Mouse (Mus musculus): ENCODE measurements around the gene Prdx2.

Gene Prdx2

GRCm38 (mm10) chr8:84978248-84978940 is 9.0 kb downstream of the Prdx2 start, which contains the start of gene Junb:
Gene Junb (minus strand): TSS chr8:84978718.
- DNase-seq (ENCODE audit: low spot score in 2 of 2), result peak; percentile 92 to 96

- DNase-seq (ENCODE audit: low spot score in 2 of 2), result peak; percentile 89 to 91
Measured at GRCm38 (mm10) chr8:84979599-84980421, 10.4 kb downstream of the Prdx2 start.

DNA sequence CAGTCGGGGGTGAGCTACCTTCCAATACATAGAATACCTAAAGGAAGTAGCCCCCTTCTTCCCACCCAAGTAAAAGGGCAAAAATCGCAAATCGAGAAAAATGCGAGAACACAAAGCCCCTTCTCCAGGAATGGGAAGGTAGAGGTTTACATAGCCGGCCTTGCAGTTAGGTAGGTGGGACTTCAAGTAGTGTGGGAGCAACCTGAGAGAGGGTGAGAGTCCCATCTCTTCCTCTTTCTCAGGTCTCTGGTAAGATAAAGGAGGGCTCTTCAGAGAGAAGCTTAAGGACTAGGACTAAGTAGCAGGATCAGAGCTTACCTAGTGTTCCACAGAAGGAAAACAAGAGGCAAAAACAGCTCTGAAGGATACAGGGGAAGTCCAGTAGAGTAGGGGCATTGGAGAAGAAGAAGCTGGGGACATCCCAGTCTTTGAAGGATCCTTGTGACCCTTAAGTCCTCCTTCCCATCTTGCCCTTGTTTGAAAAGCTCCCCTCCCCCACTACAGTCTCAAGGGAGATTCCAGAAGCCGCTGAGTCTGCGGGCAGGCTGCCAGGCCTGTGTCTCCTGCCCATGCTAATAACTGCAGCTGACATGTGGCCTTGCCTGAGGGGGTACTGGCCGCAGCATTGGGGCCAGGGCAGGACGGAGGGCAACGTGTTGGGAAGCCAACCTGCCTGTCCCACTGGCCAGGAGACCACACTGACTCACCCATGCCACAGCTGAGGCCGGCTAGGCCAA is 11.4 kb downstream of the Prdx2 start:
- DNase-seq (ENCODE audit: low spot score in 2 of 2), result peak; percentile 68 to 72

DNA sequence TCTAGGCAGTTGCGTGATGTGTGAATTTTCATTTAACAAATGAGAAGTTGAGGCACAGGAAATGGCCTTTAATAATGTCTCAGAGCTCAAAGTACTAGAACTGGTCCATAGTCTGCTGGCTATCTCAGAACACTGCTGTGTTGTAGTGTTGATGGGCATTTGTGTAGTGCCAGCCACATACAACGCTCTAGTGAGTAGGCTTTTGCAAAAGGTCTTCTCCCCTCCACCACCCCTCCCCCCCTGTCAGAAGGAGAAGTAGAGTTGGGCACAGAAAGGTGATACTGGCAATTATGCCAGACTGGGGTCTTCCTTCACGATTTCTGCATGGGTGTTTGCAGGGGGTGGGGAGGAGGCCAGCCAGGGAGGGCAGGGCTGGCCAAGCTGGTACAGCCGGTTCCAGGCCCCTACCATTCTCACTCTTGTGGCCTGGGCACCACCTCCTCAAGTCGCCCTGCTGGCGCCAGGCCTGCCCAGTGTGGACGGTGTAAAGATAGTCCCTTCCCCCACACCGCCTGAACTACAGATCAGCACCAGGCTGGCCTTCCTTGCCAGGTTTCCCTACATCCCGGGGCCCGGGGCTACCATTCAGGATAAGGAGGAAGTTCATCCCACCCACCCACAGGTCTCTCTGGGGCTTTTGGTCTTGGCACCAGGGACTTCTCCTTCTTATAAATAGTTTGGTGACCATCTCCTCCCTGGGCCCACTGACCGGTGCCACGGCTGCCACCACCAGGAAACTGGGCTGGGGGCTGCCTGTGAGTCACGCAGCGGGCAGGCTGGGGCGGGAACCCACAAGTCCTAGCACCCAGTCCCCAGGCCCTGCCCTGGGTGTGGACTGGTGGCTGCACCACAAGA is 12.5 kb downstream of the Prdx2 start:
- DNase-seq (ENCODE audit: low spot score in 2 of 2), result peak in 1 of 2 experiments; percentile 43

DNA sequence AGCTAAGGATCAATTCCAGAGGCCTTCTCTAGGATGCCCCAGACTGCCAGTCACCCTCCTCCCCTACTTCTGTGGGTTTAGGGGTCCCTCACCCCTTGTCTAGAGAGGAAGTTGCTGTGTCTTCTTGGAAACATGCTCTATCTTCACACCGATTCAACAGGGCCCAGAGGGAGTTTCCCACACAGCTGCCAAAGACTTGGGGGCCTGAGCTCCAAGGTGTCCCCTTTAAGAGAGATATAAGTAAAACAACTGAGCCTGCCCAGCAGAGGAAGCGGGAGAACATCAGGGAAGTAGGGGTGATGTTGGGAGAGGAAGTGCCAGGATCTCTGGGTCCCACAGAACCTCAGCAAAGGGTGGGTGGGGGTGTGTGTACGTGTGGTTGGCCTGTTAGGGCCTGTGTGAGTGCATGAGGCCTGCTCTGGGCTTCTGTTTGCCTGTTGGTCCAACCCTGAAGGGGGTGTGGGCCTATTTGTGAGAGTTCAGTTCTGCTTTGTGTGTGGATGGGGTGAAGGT is 13.2 kb downstream of the Prdx2 start:
- no peak for DNase-seq (ENCODE audit: low spot score in 2 of 2)

- DNase-seq (ENCODE audit: low spot score in 2 of 2), result peak; percentile 32 to 52
Measured at GRCm38 (mm10) chr8:84984294-84985048, 15.1 kb downstream of the Prdx2 start.

DNA sequence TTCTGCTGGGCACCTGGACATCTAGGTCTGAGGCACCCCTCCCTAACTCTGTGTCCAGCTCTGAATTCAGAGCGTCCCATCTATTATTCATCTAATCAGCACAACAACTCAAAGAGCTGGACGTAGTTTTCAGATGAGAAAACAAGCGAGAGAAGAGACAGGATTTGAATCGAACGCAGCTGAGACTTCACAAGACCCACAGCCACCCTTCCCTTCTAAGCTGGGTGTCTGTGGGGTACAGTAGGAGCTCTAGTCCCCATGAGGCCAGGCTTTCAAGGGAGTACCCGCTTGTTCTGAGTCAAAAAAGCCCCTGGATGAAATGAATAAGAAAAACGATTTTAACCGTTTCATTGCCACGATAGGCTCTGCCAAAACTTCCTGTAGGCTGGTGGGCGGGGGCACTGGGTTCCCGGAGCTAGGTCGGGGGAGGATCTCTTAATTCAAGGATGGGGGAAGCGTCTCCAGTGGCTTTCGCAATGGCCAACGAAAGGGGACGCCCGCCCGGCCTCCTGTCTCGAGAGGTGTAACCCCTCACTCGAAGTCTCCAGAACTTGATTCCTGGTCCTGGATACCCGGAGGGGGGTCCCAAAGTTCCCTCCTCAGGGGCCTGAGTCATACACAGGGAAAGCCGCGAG is 15.8 kb downstream of the Prdx2 start:
- DNase-seq (ENCODE audit: low spot score in 2 of 2), result no peak

GRCm38 (mm10) chr8:84985684-84986378 is 16.4 kb downstream of the Prdx2 start:
- DNase-seq (ENCODE audit: low spot score in 2 of 2), result peak; percentile 90 to 91

DNA sequence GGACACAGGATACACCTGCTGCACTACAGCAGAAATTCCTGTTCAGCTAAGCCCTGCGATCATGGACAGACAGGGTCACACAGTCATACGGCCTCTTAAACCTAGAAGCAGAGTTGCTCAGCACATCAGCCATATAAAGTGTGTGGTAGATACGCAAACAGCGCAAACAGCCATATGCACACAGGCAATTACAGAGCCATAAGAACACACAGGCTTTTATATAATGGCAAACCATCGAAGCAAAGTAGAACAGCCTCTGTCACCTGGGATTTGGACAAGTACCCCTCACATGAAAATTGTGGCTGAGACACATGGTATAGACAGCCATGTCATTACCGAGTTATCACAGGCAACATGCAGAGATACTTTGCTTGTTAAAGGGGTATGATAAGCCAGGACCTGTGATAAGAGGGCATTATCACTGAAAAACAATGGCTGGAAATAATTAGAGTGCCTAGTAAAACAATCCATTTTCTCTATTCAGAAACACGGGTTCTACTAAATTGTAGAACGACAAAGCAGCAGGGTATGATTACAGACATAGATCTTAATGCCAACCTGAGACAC is 17.1 kb downstream of the Prdx2 start:
- no peak for DNase-seq (ENCODE audit: low spot score in 2 of 2)

DNA sequence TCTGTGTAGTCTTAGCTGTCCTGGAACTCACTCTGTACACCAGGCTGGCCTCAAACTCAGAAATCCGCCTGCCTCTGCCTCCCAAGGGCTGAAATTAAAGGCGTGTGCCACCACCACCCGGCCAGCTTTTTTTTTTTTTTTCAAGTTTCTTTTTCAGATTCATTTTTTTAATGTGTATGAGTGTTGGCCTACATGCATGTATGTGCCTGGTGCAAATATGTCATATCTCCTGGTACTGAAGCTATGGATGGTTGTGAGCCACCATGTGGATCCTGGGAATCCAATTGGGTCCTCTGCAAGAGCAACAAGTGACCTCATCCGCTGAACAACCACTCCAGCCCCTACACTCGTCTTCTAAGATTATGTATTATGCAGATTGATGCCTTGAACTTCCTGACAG is 18.0 kb downstream of the Prdx2 start:
- no peak for DNase-seq (ENCODE audit: low spot score in 2 of 2)

DNA sequence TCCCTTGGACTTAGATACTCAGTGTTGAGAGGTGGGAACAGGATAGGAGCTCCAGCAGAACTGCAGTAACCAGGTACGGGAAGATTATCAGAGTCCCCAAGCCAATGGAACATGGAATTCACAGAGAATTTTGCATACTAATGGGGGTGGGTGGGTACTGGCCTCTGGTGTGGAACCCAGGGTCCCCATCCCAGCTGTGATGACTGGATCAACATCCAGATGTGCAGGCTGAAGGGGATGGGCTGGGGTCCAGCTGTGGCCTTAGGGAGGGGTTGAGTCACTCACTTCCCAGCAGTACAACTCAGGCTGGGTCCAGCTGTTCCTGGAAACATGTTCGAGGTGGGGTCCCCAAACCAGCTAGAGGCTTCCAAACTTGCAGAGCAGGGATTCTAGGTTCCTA is 18.5 kb downstream of the Prdx2 start:
- no peak for DNase-seq (ENCODE audit: low spot score in 2 of 2)

- DNase-seq (ENCODE audit: low spot score in 2 of 2), result peak in 1 of 2 experiments; percentile 57
Measured at GRCm38 (mm10) chr8:84989311-84989731, 19.9 kb downstream of the Prdx2 start.

DNA sequence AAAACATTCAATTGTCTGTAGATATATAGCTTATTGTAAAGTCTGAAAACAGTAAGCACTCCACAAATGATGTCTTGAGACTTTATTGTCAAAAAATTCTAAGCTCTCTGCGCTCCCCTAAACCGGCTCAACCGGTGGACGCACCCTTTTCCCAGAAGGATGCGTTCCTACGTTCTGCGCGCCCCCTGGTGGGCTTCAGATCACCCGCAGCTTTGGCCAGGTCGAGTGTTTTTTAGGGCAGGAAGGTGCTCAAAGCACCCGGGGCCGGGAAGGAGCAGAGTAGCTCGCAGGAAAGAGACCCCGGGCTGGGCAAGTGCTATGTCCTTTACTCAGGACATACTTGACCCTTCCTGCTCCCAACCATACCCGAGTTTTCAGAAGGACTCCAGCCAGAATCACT is 20.4 kb downstream of the Prdx2 start:
- peak; percentile 82 to 89 for DNase-seq (ENCODE audit: low spot score in 2 of 2)

DNA sequence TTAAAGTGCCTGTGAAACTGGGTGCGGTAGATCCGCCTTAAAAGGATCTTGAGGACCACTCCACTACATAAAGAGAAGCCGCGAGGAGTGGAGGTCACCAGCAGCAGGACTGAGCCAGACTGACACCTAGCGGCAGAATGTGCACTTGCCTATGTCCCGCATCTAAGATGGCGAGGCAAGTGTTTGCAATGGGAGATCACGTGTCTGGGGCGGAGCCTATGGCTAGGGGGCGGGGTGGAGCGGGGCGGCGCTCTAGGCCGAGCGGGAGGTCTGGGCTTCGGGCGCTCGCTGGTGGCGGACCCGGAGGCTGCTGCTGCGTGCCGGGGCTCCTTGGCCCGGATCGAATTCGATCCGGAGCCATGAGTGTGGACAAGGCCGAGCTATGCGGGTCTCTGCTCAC is 21.0 kb downstream of the Prdx2 start, which contains the start of gene Hook2:
Gene Hook2, plus strand, starts transcription at position 255 of the 400 bp plus-strand sequence.
- peak; percentile 94 to 96 for DNase-seq (ENCODE audit: low spot score in 2 of 2)

DNA sequence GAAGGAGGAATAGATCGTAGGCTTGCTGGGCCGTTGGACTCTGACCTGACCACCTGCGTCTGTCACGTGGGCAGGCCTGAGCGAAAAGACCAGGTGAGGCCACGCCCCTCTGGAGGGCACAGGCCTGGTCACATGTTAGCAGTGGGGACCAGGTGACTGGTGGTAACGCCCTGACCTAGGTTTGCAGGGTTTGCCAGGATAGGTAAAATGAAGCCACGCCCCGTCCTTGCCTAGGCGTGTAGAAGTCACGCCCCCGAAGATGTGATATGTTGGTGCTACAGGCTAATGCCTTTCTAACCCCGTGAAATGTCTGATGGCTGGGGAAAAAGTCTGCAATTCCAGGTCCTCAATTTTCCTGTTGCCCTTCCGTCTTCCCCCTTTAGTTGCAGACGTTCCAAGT is 21.4 kb downstream of the Prdx2 start:
- peak in 1 of 2 experiments; percentile 74 for DNase-seq (ENCODE audit: low spot score in 2 of 2)

DNA sequence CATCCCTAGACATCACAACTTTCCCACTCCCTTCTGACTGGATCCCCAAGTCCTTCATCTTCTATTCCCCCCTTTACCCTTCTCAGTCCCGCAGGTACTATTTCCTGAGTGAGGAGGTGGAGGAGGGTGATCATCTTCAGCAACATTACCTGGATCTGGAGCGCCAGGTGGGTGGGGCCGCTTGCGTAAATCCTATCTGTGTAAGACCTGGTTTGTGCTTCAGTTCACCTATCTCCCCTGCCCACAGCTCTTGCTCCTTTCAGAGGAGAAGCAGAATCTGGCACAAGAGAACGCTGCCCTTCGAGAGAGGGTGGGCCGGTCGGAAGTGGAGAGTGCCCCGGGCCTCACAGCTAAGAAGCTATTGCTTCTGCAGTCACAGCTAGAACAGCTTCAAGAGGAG is 25.0 kb downstream of the Prdx2 start:
- DNase-seq (ENCODE audit: low spot score in 2 of 2), result no peak

GRCm38 (mm10) chr8:84995680-84996079 is 26.3 kb downstream of the Prdx2 start:
- DNase-seq (ENCODE audit: low spot score in 2 of 2), result no peak

DNA sequence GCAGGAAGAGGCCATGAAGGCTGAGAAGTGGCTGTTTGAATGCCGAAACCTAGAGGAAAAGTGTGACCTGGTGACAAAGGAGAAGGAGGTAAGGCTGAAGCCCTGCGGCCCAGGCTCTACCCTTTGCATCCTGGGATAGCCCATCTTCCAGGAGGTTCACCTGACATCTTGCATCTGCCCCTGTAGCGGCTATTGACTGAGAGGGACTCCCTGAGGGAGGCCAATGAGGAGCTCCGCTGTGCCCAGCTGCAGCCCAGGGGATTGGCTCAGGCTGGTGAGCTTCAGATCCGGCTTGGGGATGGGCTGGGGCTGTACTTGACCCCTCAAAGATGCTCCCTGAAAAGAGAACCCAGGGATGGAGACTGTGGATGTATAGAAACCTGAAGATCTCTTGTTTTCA is 27.6 kb downstream of the Prdx2 start:
- DNase-seq (ENCODE audit: low spot score in 2 of 2), result no peak

All from frontal cortex, postnatal 10 days (tissue).